Mouse (Mus musculus) embryonic facial prominence, embryonic 15.5 days (tissue): ENCODE data around the gene Ect2l. TPM values are rescaled to one million over a fixed set of nuclear protein-coding genes. Genes with fewer than 3 reads are reported as not detected.

ENCODE experiments used
- polyA plus RNA-seq: library from polyadenylated mRNA; unstranded; fragments of >200 nt; fragmentation: Nextera tagmentation; extraction: Ambion mirVana; gene quantifications from 2 replicates; pipeline ENCODE4 v1.2.1, GENCODE M21; 2015

The Ect2l gene
- polyA plus RNA-seq, 1 experiment from 2014 or later: 1.2 TPM

Other genes starting within 250 kb of the Ect2l start
- gene Abracl, start 187.6 kb downstream of the Ect2l start, polyA plus RNA-seq: 125 and 138 TPM in 2 replicates
- 15.1 and 19.4 TPM in 2 replicates for gene Reps1, start 155.0 kb downstream of the Ect2l start, polyA plus RNA-seq
- 14.9 and 19.1 TPM in 2 replicates for gene Ccdc28a, start 24.1 kb upstream of the Ect2l start, polyA plus RNA-seq
- gene Nhsl1, start 108.1 kb upstream of the Ect2l start, polyA plus RNA-seq: 11.0 and 11.4 TPM in 2 replicates